Mouse (Mus musculus): ENCODE measurements at regions not wholly inside any gene's neighbourhood (a gene's known extent, or its start where the extent isn't known, plus 50 kb on each side); places are given as distances from the start of the nearest gene placed in this dataset.
"Not testable (repeated sequence)": the region's sequence is repeated elsewhere in the genome, so short reads cannot be mapped to it uniquely, and the experiment has no call there.

- no peak for DNase-seq
These were observed 91.5 kb upstream of the Gm5148 start for GRCm38 (mm10) chr3:37815771-37816170.

GRCm38 (mm10) chr3:37812936-37813335, 88.6 kb upstream of the Gm5148 start:
- DNase-seq, result no peak

GRCm38 (mm10) chr3:37811429-37811828, 87.1 kb upstream of the Gm5148 start:
- DNase-seq, result no peak

GRCm38 (mm10) chr3:37810763-37811162, 86.5 kb upstream of the Gm5148 start:
- DNase-seq, result no peak

GRCm38 (mm10) chr3:37805805-37806148, 81.5 kb upstream of the Gm5148 start:
- DNase-seq, result no peak

- DNase-seq, result no peak
These were observed 80.9 kb upstream of the Gm5148 start for GRCm38 (mm10) chr3:37804941-37805804.

- no peak for DNase-seq
These were observed 80.0 kb upstream of the Gm5148 start for GRCm38 (mm10) chr3:37804261-37804660.

GRCm38 (mm10) chr3:37803781-37804180, 79.5 kb upstream of the Gm5148 start:
- DNase-seq, result not testable (repeated sequence)

GRCm38 (mm10) chr3:37801551-37801950, 77.3 kb upstream of the Gm5148 start:
- no peak for DNase-seq

- DNase-seq, result no peak
These were observed 75.5 kb upstream of the Gm5148 start for GRCm38 (mm10) chr3:37799809-37800208.

- DNase-seq, result no peak
These were observed 65.4 kb upstream of the Gm5148 start for GRCm38 (mm10) chr3:37789711-37790110.

- no peak for DNase-seq
These were observed 64.9 kb upstream of the Gm5148 start for GRCm38 (mm10) chr3:37789143-37789697.

GRCm38 (mm10) chr3:37788366-37788765, 64.1 kb upstream of the Gm5148 start:
- no peak for DNase-seq

GRCm38 (mm10) chr3:37786792-37787191, 62.5 kb upstream of the Gm5148 start:
- DNase-seq, result no peak

- DNase-seq, result no peak
These were observed 56.8 kb upstream of the Gm5148 start for GRCm38 (mm10) chr3:37781086-37781485.

GRCm38 (mm10) chr3:37779867-37780475, 55.7 kb upstream of the Gm5148 start:
- no peak for DNase-seq

GRCm38 (mm10) chr3:37778386-37778785, 54.1 kb upstream of the Gm5148 start:
- no peak for DNase-seq

GRCm38 (mm10) chr3:37776224-37776623, 51.9 kb upstream of the Gm5148 start:
- no peak for DNase-seq

All from cerebellum, postnatal 14 days (tissue).